Mouse (Mus musculus) embryonic facial prominence, embryonic 11.5 days (tissue): Measurements from ENCODE around the gene Cacna1i. TPM values are rescaled to one million over a fixed set of nuclear protein-coding genes. Genes with fewer than 3 reads are reported as not detected.

Experiments
- ATAC-seq: fragments of 200-750 bp; cut with Nextera tagmentation; replicated peaks from 2 replicates; pipeline ENCODE4 v1.8.0; 2017; ENCODE audit warnings: low read depth; ENCODE audit not compliant: insufficient number of reproducible peaks, low FRiP score, low TSS enrichment
- DNase-seq: peaks from one replicate; pipeline ENCODE4 v3.0.0-alpha.2; 2015; ENCODE audit warnings: low spot score
- H3K27ac ChIP-seq: fragments of 300-500 bp; sonication (generic); replicated peaks from 2 replicates; pipeline ENCODE4 v1.5.1; 2014; ENCODE audit warnings: mild to moderate bottlenecking, low read depth, low read length, control low read depth
- H3K27me3 ChIP-seq: fragments of 300-500 bp; sonication (generic); 2 replicates; pipeline ENCODE4 v1.6.1; 2014; ENCODE audit warnings: mild to moderate bottlenecking, low read length, moderate library complexity, mixed read lengths; ENCODE audit not compliant: control insufficient read depth, insufficient read depth
- H3K36me3 ChIP-seq: fragments of 300-500 bp; sonication (generic); replicated peaks from 2 replicates; pipeline ENCODE4 v1.6.1; 2014; ENCODE audit warnings: low read depth, mild to moderate bottlenecking, low read length, moderate library complexity, mixed read lengths; ENCODE audit not compliant: control insufficient read depth, insufficient read depth
- H3K4me1 ChIP-seq: fragments of 300-500 bp; sonication (generic); 2 replicates; pipeline ENCODE4 v1.6.1; 2014; ENCODE audit warnings: low read length, mixed read lengths; ENCODE audit not compliant: control insufficient read depth, insufficient read depth
- H3K4me2 ChIP-seq: fragments of 300-500 bp; sonication (generic); 2 replicates; pipeline ENCODE4 v1.6.1; 2014; ENCODE audit warnings: low read depth, mild to moderate bottlenecking, control low read depth, low read length, moderate library complexity
- H3K4me3 ChIP-seq: fragments of 300-500 bp; sonication (generic); 2 replicates; pipeline ENCODE4 v1.5.1; 2014; ENCODE audit warnings: low read depth, low read length, control low read depth
- H3K9ac ChIP-seq: fragments of 300-500 bp; sonication (generic); replicated peaks from 2 replicates; pipeline ENCODE4 v1.6.1; 2014; ENCODE audit warnings: mild to moderate bottlenecking, control low read depth, low read length
- H3K9me3 ChIP-seq: fragments of 300-500 bp; sonication (generic); replicated peaks from 2 replicates; pipeline ENCODE4 v1.6.1; 2016; ENCODE audit warnings: mild to moderate bottlenecking, low read length, inconsistent platforms, mixed read lengths; ENCODE audit not compliant: control insufficient read depth
- WGBS: fragments of 180-500 bp; shearing (Covaris S2); extraction: QIAGEN DNeasy Blood & Tissue Kit; methylation state at CpG from one replicate; pipeline ENCODE4 v1.1.7; 2014; 5-methylcytosine and 5-hydroxymethylcytosine counted together
- polyA plus RNA-seq: library from polyadenylated mRNA; unstranded; fragments of >200 nt; fragmentation: Nextera tagmentation; extraction: Ambion mirVana; gene quantifications from 2 replicates; pipeline ENCODE4 v1.2.1, GENCODE M21; 2014

The Cacna1i gene
- polyA plus RNA-seq, 1 experiment from 2014 or later: not detected

DNA sequence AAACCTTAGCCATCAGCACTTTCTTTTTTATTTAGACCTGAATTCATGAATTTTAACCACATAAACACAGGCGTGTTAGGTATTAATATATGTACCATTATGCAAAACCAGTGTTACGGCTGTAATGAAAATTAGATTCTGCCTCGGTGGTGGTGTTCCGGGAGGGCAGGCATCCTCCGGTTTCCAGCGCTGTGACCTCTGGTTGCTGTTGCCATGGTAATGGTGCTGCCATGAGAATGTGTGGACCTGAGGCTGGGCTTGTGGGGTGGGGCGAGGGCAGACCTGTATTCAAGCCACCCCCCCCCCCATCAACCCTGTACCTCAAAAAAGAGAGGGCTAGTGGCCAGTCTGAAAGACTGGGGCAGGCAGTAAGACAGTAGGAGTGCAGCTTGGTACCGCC lies 114.9 kb downstream of the Cacna1i start:
- ATAC-seq: no peak

DNA sequence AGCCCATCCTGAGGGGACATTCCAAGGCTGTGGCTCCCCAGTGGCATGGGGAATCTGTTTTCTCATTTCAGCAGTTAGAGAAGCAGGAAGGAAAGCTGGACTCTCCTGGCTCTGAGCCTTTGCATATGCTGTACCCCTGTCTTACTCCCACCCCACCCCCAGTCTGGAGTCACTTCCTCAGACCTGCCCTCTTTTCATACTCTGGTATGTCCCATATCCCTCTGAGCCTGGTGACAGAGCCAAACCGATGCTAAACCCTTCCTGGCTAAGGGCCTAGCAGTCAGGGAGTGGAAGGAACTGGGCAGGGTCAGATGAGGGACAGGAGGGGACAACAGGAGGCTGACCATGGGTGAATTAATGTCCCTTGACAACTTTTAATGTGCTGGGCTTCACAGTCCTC lies 120.8 kb downstream of the Cacna1i start:
- H3K27ac ChIP-seq: no peak overlapping the region
- no peaks in the 10 kb centered on the region for H3K9me3 ChIP-seq
- H3K4me1 ChIP-seq: no peaks in the 10 kb centered on the region
- H3K36me3 ChIP-seq: no peaks in the 10 kb centered on the region
- DNase-seq (no peak), ATAC-seq (no peak)
- no peaks in the 10 kb centered on the region for H3K27me3 ChIP-seq
- no peak overlapping the region for H3K4me3 ChIP-seq
- H3K9ac ChIP-seq: no peak overlapping the region
- 32% methylated on average over 1 of the region's 1 CpGs for WGBS
- no peak overlapping the region for H3K4me2 ChIP-seq

More for the DNA sequence above, 114.9 kb downstream of the Cacna1i start:
- no peaks in the 10 kb centered on the region for H3K4me1 ChIP-seq
- no peaks in the 10 kb centered on the region for H3K36me3 ChIP-seq
- H3K4me2 ChIP-seq: no peak overlapping the region
- no peak overlapping the region for H3K27ac ChIP-seq
- 82% methylated on average over 8 of the region's 8 CpGs for WGBS
- no peaks in the 10 kb centered on the region for H3K9me3 ChIP-seq
- no peak overlapping the region for H3K4me3 ChIP-seq
- no peaks in the 10 kb centered on the region for H3K27me3 ChIP-seq
- no peak overlapping the region for H3K9ac ChIP-seq
- DNase-seq: no peak

DNA sequence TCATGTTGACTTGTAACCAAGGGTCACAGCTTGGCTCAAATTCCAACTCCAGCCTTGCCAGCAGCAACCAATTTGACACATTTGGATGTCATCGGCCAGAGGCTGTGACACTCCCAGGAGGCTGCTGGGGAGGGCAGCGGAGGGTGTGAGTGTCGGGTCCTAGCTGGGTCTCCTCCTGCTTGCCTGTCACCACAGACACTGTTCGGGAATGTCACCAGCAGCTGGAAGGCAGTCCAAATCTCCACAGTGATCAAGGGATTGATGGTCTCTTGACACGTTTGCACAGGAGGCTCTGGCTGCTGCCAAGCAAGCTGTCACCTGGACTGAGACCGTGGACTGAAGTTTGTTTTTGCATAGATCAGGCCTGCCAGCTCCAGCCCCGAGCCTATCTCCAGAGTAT lies 123.6 kb downstream of the Cacna1i start:
- 68% methylated on average over 7 of the region's 7 CpGs for WGBS
- H3K9me3 ChIP-seq: no peaks in the 10 kb centered on the region
- no peak overlapping the region for H3K4me2 ChIP-seq
- no peak for ATAC-seq
- DNase-seq: no peak
- no peaks in the 10 kb centered on the region for H3K27me3 ChIP-seq
- H3K4me3 ChIP-seq: no peak overlapping the region
- H3K9ac ChIP-seq: no peak overlapping the region
- H3K4me1 ChIP-seq: no peaks in the 10 kb centered on the region
- H3K27ac ChIP-seq: no peak overlapping the region
- H3K36me3 ChIP-seq: no peaks in the 10 kb centered on the region

DNA sequence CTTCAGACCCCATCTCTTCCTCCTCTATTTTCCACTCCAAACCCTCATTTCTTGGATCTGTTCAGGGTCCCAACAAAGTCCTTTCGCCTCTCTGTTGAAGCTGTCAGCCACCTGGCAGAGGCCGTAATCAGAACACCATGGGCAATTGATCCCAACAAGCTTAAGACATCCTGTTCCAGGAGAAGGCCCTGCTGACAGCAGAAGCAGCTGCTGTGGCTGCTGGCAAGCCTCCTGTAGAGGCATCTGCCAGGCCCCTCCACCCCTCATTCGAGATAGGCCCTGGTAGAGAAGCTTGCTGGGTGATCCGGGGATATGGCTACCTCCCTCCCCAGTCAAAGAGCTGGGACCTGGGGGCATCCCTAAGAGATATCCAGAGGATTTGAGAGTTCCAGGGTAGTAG lies 126.0 kb downstream of the Cacna1i start:
- no peak overlapping the region for H3K27ac ChIP-seq
- no peak for ATAC-seq
- WGBS: 85% methylated on average over 4 of the region's 4 CpGs
- no peak overlapping the region for H3K9ac ChIP-seq
- no peak for DNase-seq
- H3K27me3 ChIP-seq: no peaks in the 10 kb centered on the region
- H3K4me3 ChIP-seq: no peak overlapping the region
- no peak overlapping the region for H3K4me2 ChIP-seq
- H3K4me1 ChIP-seq: no peaks in the 10 kb centered on the region
- H3K9me3 ChIP-seq: no peaks in the 10 kb centered on the region
- H3K36me3 ChIP-seq: no peaks in the 10 kb centered on the region

DNA sequence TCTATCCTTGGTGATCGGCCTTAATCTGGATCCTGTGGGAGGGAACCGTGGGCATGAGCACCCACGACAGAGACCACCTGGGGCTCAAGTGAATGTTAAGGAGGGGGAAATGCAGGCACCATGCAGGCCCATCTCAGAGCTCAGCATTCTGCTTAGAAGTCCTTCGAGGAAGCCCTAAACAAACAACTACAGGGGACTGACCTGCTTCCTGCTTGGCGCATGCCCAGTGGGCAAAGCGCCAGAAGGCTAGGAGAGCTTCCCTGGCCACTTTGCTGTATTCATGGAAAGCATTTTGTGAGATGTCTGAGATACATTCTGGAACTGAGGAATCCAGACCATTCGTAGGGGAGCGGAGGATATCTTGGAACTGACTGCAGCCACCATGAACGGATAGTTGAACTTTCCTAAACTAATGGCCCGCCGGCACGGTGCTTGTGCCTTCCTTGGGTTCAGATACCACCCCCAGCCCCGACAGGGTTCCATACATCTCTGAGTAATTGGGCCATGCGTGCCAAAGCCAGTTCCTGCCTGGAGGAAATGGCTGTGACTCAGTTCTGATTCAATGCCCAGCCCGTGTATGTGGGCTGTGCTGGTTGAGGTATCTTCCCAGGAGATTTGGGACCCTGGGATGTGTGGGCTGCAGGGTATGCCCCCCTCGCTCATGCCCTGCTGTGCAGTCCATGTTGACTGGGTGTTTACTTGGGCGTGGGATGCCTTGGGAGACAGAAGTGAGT lies 127.1 kb downstream of the Cacna1i start:
- ATAC-seq (no peak), DNase-seq (no peak)
- H3K4me3 ChIP-seq: no peak overlapping the region
- H3K27ac ChIP-seq: no peak overlapping the region
- H3K4me1 ChIP-seq: no peaks in the 10 kb centered on the region
- 89% methylated on average over 17 of the region's 17 CpGs for WGBS
- no peak overlapping the region for H3K9ac ChIP-seq
- H3K36me3 ChIP-seq: no peaks in the 10 kb centered on the region
- no peak overlapping the region for H3K4me2 ChIP-seq
- H3K27me3 ChIP-seq: no peaks in the 10 kb centered on the region
- H3K9me3 ChIP-seq: no peaks in the 10 kb centered on the region

DNA sequence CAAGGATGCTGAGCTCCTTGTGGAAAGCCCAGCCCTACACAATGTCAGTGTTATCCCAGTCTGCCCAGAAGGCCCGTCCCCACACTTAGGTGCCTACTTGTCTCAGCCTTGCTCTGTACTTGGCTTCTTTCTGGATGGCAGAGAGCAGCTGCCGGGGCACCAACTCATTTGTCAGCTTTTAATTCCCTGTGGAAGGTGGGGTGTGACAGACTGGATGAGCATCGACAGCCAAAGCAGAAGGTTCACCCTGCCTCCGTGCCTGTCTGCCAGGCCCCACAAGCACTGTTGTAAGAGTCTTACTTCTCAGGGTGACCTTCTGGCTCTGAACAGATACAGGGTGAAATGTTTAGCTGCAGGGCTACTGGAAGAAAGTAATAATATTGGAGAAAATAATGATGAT lies 128.1 kb downstream of the Cacna1i start:
- no peaks in the 10 kb centered on the region for H3K27me3 ChIP-seq
- no peaks in the 10 kb centered on the region for H3K4me1 ChIP-seq
- no peak for ATAC-seq
- H3K36me3 ChIP-seq: no peaks in the 10 kb centered on the region
- no peak overlapping the region for H3K9ac ChIP-seq
- no peak overlapping the region for H3K27ac ChIP-seq
- H3K9me3 ChIP-seq: no peaks in the 10 kb centered on the region
- no peak overlapping the region for H3K4me2 ChIP-seq
- no peak overlapping the region for H3K4me3 ChIP-seq
- no peak for DNase-seq
- 78% methylated on average over 4 of the region's 4 CpGs for WGBS

DNA sequence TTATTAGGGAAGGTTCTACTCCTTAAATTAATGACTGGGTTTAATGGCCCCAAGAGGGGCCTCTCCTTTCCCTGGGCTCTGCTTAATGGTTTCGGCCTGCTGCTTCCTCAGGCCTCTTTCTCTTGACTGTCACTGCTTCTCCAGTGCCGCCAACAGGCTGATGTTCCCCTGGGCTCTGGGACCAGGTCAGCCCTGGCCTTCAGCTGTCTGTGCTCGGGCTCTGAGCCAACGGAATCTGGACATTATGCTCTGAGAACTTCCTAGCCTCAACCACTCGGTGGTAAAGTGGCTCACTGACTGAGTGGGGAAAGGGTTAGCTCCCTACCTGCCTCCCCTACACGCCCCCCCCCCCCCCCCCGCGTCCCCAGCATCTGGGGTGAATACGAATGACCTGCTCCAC lies 130.0 kb downstream of the Cacna1i start:
- Histone ChIP-seq H3K36me3 (no peaks in the 10 kb centered on the region), H3K4me1 (no peaks in the 10 kb centered on the region), H3K27me3 (no peaks in the 10 kb centered on the region), H3K9ac (no peak overlapping the region), H3K4me3 (no peak overlapping the region), H3K4me2 (no peak overlapping the region), H3K9me3 (no peaks in the 10 kb centered on the region), H3K27ac (no peak overlapping the region)
- 58% methylated on average over 8 of the region's 9 CpGs for WGBS
- DNase-seq (no peak), ATAC-seq (no peak)

DNA sequence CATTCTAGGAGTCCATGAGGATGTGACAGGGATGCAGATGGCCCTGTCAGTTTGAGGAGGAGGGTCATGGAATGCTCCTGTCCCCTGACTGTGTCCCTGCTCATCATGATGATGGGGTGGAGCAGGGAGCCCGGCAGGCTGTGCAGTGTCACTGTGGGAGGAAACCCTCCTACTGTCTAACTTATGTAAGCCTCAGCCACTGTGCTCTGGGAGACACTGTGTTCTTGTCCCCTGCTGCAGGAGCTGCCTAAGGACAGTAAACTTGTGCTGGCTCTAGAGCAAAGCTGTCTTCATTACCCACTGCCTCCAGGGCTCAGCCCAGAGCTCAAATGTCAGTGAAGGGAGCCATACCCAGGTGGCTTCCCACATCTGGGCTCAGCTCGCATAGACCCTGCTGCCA lies 131.1 kb downstream of the Cacna1i start:
- 60% methylated on average over 2 of the region's 2 CpGs for WGBS
- Histone ChIP-seq H3K36me3 (no peaks in the 10 kb centered on the region), H3K9ac (no peak overlapping the region), H3K27ac (no peak overlapping the region), H3K4me3 (no peak overlapping the region), H3K4me2 (no peak overlapping the region), H3K4me1 (no peaks in the 10 kb centered on the region), H3K27me3 (no peaks in the 10 kb centered on the region), H3K9me3 (no peaks in the 10 kb centered on the region)
- DNase-seq (no peak), ATAC-seq (no peak)
